Mouse (Mus musculus) layer of hippocampus, adult 2 months (tissue): ENCODE results near the gene Mturn. TPM values are rescaled to one million over a fixed set of nuclear protein-coding genes. Genes with fewer than 3 reads are reported as not detected.

Experiments used
- DNase-seq, 2 experiments: peaks; one replicate each; pipeline ENCODE4 v3.0.0; 2022; ENCODE audit warnings: low spot score in 2 of 2
- H3K27ac ChIP-seq: fragments of 200-600 bp; 2 replicates; pipeline ENCODE4 v1.8.1; 2022
- H3K4me3 ChIP-seq: fragments of 200-600 bp; 2 replicates; pipeline ENCODE4 v1.8.1; 2022; ENCODE audit warnings: mild to moderate bottlenecking
- CTCF ChIP-seq: fragments of 200-600 bp; conservative IDR thresholded peaks from 2 replicates; pipeline ENCODE4 v1.8.1; 2022; ENCODE audit warnings: antibody characterized with exemption, mild to moderate bottlenecking, moderate library complexity
- total RNA-seq, 2 experiments: library from RNA; stranded (reverse); gene quantifications; 2 replicates each; pipeline ENCODE4 v1.2.3; 2021

The Mturn gene
- total RNA-seq, 2 experiments from 2014 or later, result 147 to 151 TPM

DNA sequence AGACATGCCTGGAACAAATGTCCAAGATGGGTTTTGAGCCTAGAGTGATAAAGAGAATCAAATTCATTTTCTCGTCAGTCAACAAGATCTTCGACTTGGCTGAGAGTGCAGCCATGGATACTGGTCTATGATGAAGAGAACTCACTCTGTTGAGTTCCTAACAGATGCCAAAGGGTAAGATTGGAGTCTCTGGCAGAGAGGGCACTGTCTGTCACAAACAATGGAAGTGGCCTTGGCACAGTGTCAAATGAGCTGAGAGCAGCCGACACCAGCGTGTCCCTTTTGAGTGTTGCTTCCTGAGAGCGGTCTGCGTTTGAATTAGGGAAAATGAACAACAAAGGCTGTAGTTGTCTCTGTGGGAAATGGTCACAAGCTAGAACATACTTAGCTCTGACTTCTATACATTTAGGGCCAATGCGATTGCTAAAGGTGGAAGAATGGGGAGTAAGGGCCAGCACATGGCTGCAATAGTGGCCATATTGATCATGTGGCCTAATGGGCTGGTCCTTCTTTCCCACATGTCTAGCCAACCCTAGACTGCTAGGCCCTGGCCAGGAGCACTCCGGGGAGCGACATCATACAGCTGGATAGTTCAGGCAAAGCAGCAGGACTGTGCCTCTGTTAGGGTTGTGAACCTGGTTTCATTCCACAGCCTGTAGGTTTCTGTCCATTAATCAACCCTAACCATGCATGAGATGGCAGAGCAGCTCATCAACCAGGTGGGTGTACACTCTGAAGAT is 39.3 kb downstream of the Mturn start:
- no peak for DNase-seq
- no peak for TF ChIP-seq CTCF
- Histone ChIP-seq H3K4me3 (no peak overlapping the region), H3K27ac (peak overlapping the region; percentile 28; the same call in 1 of the 2 replicates)

DNA sequence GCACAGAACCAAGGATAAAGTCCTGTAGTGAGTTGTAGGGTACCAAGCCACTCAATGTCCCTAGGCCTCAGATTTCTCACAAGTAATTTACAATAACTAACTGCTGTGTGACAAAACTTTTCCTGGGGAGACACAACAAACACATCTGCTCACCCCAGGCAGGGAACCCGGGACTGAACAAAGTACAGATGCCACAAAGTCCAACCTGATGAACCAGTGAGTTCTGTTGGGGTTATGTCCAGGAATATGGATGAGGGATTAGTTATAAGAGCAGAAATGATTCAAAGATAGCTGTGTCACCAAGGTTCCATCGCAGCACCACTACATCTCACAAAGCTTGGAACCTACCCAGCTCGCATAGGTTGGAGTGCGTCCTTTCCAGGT is 39.8 kb downstream of the Mturn start:
- DNase-seq, result no peak
- TF ChIP-seq CTCF, result no peak
- Histone ChIP-seq H3K27ac (no peak overlapping the region), H3K4me3 (no peak overlapping the region)

DNA sequence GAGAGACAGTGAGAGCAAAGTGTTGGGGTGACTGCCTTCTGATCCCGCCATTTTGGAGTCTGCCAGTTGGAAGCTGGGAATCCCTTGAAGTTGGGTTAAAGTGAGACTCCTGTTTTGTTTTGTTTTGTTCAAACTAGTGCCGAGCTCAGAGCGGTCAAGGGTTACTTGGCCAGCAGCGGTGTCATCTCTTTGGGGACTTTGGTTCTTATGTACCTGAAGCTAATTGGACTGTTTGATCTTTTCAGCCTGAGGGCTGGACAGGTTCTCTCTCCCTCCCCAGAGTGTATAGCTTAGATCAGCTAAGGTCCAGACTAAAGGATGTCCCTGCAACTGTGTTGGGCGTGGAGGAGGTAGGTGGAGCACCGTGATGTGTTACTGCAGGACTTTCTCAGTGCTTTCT is 44.9 kb downstream of the Mturn start:
- H3K4me3 ChIP-seq, result no peak overlapping the region
- H3K27ac ChIP-seq, result no peak overlapping the region
- no peak for TF ChIP-seq CTCF
- DNase-seq, result no peak

DNA sequence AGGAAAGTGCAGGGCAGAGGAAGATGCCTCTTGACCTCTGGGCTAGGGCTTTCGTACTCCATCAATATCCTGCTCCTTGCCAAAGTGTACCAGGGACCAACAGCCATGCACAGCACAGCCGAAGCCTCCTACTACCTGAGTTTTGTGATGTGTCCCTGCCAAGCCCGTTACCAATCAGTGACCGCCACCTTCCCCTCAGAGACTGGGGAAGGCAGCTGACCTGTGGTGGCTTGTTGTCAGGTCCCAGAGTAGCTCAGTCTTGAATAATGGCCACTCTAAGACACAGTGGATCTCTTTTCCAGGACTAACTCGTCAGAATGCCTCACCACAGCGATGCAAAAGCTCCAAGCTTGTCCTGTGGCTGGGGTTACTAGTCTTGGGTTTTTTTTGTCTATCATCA is 45.4 kb downstream of the Mturn start:
- H3K27ac ChIP-seq, result no peak overlapping the region
- no peak for TF ChIP-seq CTCF
- DNase-seq, result no peak
- no peak overlapping the region for H3K4me3 ChIP-seq

DNA sequence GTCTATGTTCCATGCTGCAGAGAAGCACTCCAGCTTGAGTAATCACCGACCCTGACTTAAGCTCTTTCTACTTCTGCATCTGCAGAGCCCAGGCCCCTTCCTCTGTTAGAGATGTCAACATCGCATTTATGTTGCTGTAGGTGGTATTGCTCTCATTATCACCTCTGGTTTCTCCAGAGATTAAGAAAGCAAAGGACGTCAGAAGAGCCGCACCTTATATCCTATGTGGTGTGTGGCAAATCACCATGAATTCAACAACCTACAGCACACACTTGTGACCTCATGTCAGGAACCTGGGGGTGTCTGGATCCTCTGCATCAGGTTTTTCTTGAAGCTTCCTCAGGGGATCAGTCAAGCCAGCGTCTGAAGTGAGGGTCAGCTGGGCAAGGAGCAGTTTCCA is 46.0 kb downstream of the Mturn start:
- DNase-seq, result no peak
- Histone ChIP-seq H3K27ac (no peak overlapping the region), H3K4me3 (no peak overlapping the region)
- no peak for TF ChIP-seq CTCF

DNA sequence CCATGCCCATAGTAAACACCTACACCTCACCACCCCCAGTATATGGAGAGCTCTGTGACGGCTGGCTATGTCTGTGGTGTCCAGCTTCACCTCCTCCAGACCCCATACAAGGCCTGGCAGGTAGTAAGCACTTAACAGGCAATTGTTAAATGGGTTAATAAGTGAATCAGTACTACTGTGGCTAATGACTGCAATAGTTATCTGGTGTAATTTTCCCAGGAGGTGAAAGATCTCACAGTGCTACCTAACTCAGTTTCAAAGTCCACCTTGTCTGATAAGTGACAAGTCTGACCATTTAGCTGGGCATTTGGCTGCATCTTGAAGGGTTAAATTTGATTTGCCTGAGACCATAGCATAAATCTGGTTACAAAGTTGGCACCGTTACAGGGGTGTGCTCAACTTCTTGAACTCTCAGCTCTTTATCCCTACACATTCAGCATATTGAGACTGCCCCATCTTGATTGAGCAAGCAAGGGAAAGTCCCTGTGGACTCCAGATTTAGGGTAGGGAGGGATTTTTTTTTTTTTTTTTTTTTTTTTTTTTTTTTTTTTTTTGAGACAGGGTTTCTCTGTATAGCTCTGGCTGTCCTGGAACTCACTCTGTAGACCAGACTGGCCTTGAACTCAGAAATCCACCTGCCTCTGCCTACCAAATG is 48.2 kb downstream of the Mturn start:
- TF ChIP-seq CTCF, result no peak
- Histone ChIP-seq H3K27ac (no peak overlapping the region), H3K4me3 (no peak overlapping the region)
- DNase-seq, result no peak

DNA sequence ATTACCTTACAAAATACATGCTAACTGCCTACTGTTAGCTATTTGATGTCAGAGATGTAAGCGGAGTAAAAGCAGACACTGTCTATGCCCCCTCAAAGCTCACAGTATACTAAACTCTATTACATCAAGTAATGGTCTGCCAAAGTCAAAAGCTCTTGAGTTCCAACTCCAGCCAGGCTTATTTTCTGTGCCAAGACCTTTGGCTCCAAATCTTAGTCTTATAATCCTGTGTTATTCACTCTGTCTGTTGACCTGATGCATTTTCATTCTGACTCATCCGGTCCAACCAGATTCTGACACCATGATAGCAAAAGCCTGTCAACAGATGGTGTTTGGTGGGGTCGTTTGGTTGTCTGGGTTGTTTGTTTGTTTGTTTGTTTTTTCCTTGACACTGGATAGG is 50.3 kb downstream of the Mturn start:
- no peak overlapping the region for H3K27ac ChIP-seq
- no peak for TF ChIP-seq CTCF
- DNase-seq, result no peak
- no peak overlapping the region for H3K4me3 ChIP-seq

DNA sequence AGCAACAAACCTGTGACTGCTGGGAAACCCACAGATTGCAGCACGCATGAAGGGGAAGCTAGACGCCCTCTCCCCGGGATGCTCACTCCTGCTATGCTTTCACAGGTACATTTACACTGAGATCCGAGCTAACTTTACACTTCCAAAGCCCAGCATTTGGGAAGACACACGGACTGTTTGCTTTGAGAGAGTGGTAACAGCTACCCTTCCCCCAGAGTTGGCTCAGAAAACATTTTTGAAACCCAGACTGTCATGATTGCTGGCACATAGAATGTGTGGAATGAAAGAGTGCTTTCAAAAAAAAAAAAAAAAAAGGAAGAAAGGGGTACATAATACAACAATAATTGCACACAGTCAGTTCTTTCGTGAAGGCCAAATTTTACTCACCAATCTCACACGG is 51.3 kb downstream of the Mturn start:
- no peak overlapping the region for H3K4me3 ChIP-seq
- DNase-seq, result peak in 1 of 2 experiments; percentile 21
- TF ChIP-seq CTCF, result no peak
- peak overlapping the region; percentile 55; the same call in 1 of the 2 replicates for H3K27ac ChIP-seq

DNA sequence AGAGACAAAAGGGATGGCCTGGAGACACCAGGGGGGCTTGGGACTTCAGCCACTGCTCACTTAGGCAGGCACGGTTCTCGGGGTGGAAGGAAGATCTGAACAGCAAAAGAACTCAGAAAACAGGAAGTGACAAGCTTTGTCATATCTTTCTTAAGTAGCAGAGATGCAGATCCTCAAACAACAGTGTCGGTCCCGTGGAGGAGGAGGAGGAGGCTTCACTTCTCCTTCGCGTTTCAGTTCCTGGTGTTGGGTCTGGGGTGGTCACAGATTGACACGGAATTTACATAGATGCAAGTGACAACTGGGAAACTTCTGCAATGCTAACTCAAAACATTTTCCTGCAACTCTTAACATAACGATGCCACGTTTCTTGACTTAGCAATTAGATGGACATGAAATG is 54.7 kb downstream of the Mturn start:
- TF ChIP-seq CTCF, result no peak
- Histone ChIP-seq H3K4me3 (no peak overlapping the region), H3K27ac (no peak overlapping the region)
- no peak for DNase-seq

DNA sequence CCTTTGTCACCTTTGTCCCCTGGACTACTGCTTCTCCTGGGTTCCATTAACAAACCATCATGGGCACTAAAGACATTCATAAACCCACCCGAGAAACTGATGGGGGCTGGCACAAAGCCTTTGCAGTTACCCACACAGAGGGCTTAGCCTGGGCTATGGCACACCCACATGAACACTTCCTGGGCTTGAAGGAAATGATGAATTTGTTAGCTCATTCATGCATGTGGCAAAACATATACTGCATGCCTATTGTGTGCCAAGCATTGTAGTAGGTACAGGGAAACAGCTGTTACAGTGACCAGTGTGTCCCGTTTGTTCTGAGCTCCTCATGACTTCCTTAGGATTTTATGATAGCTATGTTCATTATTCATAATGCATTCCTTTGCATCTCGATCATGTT is 55.8 kb downstream of the Mturn start:
- Histone ChIP-seq H3K27ac (no peak overlapping the region), H3K4me3 (no peak overlapping the region)
- TF ChIP-seq CTCF, result no peak
- no peak for DNase-seq

DNA sequence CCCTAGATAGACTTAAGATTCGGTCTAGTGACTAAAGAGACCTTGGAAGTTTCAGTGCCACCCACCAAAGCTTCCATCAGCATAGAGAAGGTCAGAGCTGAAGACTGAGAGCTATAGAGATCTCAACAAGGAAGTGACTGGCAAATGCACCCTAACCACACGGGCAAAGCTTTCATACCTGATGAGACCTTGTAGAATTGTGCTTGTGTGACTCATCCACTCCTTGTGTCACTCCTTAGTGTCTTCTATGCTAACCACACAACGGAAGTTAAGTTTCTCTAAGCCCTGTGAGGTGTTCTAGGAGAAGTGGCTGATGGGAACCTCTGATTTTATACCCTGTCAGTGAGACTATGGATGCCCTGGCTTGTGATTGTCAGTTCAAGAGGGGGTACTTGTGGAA is 56.3 kb downstream of the Mturn start:
- no peak overlapping the region for H3K4me3 ChIP-seq
- DNase-seq, result no peak
- TF ChIP-seq CTCF, result no peak
- H3K27ac ChIP-seq, result no peak overlapping the region

DNA sequence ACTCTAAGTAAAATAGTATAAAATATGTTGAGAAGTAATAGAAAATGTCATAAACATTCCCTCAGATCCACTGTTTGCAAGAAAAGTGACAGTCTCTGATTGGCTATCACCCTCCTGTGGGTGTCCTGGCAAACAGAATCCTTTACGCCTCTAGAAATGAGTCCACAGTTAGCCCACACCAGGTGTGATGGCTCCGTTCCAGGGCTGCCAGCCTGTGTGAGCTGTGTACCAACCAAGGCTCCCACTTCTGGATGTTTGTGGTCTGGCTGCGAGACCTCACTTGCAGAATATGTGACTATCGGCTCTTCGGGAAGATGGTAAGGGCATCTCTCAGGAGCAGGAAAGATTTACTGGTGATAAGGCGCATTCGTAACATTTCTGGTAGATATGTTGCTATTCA is 67.6 kb downstream of the Mturn start:
- Histone ChIP-seq H3K4me3 (no peak overlapping the region), H3K27ac (no peak overlapping the region)
- no peak for DNase-seq
- TF ChIP-seq CTCF, result no peak

DNA sequence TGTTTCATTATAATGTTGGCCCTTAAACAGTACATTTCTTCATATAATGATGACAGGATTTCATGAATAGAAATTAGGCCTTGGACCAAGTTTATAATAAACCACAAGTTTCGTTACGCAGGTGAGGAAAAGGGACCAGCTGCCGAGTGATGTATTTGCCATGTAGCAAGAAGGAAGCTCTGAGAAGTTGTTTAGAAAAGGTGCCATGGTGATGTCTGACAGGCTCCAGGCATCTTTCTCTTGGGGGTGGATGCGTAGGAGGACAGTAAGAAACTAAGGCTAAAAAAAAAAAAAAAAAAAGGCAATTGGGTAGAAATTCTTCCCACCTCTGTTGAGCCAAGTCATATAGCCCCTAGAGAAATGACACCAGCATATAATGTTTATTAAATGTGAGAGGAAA is 70.2 kb downstream of the Mturn start:
- Histone ChIP-seq H3K27ac (no peak overlapping the region), H3K4me3 (no peak overlapping the region)
- no peak for DNase-seq
- TF ChIP-seq CTCF, result no peak

DNA sequence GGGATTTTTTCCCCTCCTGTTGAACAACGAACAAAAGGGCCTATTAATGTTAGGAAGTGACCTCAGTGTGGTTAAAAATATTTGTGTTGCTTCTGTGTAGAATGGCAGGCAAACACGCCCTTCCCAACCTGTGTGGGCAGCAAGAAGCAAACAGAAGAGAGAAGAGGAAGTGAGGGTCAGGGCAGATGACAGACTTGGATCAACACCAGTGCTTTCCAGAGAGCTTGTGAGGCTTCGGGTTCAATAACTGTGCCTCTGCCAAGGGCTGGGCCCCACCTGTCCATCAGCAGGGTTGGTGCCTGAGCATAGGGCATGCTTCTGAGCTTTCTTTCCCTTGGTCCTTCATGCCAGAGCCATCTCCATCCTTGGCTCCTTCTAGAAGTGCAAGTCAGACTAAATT is 70.7 kb downstream of the Mturn start:
- Histone ChIP-seq H3K4me3 (no peak overlapping the region), H3K27ac (no peak overlapping the region)
- no peak for TF ChIP-seq CTCF
- DNase-seq, result no peak

Other genes with a start within 250 kb of the Mturn start
- 10 to 100 TPM; 98.2 to 98.3 TPM for gene Scrn1, start 115.1 kb upstream of the Mturn start, total RNA-seq
- 10 to 100 TPM; 10.8 to 13.4 TPM for gene Plekha8, start 86.5 kb upstream of the Mturn start, total RNA-seq
- 10 to 100 TPM; 13.1 to 14.6 TPM for gene Fkbp14, start 84.3 kb upstream of the Mturn start, total RNA-seq
- 10 to 100 TPM; 23.1 to 24.6 TPM for gene Znrf2, start 135.3 kb downstream of the Mturn start, total RNA-seq